Mouse (Mus musculus) liver, postnatal 0 days (tissue): ENCODE measurements at regions not wholly inside any gene's neighbourhood (a gene's known extent, or its start where the extent isn't known, plus 50 kb on each side); places are given as distances from the start of the nearest gene placed in this dataset.
A peak's percentile ranks its signal among the peaks of the same experiment; 100 is the strongest.

Source experiments
- ATAC-seq: fragments of 200-750 bp; cut with Nextera tagmentation; 2 replicates; pipeline ENCODE4 v1.8.0; 2017; ENCODE audit warnings: mild to moderate bottlenecking, moderate library complexity
- DNase-seq: peaks from one replicate; pipeline ENCODE4 v3.0.0-alpha.2; 2016
- H3K27ac ChIP-seq: fragments of 300-500 bp; sonication (generic); 2 replicates; pipeline ENCODE4 v1.5.1; 2014; ENCODE audit warnings: antibody characterized with exemption, moderate library complexity, mild to moderate bottlenecking, low read depth
- H3K27me3 ChIP-seq: fragments of 300-500 bp; sonication (generic); 2 replicates; pipeline ENCODE4 v1.6.1; 2014; ENCODE audit warnings: low read length, control low read depth, mixed read lengths; ENCODE audit not compliant: insufficient read depth
- H3K36me3 ChIP-seq: fragments of 300-500 bp; sonication (generic); replicated peaks from 2 replicates; pipeline ENCODE4 v1.6.1; 2014; ENCODE audit warnings: mild to moderate bottlenecking, control low read depth, low read length, moderate library complexity, mixed read lengths; ENCODE audit not compliant: insufficient read depth
- H3K4me1 ChIP-seq: fragments of 300-500 bp; sonication (generic); 2 replicates; pipeline ENCODE4 v1.6.1; 2014; ENCODE audit warnings: antibody characterized with exemption, mild to moderate bottlenecking, control low read depth; ENCODE audit not compliant: insufficient read depth
- H3K4me2 ChIP-seq: fragments of 300-500 bp; sonication (generic); 2 replicates; pipeline ENCODE4 v1.6.1; 2014; ENCODE audit warnings: low read depth, mild to moderate bottlenecking, low read length, moderate library complexity, mixed read lengths
- H3K4me3 ChIP-seq: fragments of 300-500 bp; sonication (generic); 2 replicates; pipeline ENCODE4 v1.5.1; 2014; ENCODE audit warnings: low read depth, low read length
- H3K9ac ChIP-seq: fragments of 300-500 bp; sonication (generic); replicated peaks from 2 replicates; pipeline ENCODE4 v1.6.1; 2014; ENCODE audit warnings: mild to moderate bottlenecking, moderate library complexity
- H3K9me3 ChIP-seq: fragments of 300-500 bp; sonication (generic); 2 replicates; pipeline ENCODE4 v1.6.1; 2016; ENCODE audit warnings: mild to moderate bottlenecking, control low read depth, low read length, mixed read lengths
- CTCF ChIP-seq: sonication (generic); IDR thresholded peaks from 2 replicates; pipeline ENCODE4 v1.5.1; 2016; ENCODE audit warnings: antibody characterized with exemption, low read depth
- EP300 ChIP-seq: IDR thresholded peaks from 2 replicates; pipeline ENCODE4 v1.6.1; 2016; ENCODE audit warnings: antibody characterized with exemption, low read depth, mild to moderate bottlenecking
- WGBS: fragments of 180-500 bp; shearing (Covaris S2); extraction: QIAGEN DNeasy Blood & Tissue Kit; methylation state at CpG from one replicate; pipeline ENCODE4 v1.1.7; 2014; ENCODE audit not compliant: insufficient replicate concordance; 5-methylcytosine and 5-hydroxymethylcytosine counted together

- H3K4me3 ChIP-seq = no peak overlapping the region
- H3K27me3 ChIP-seq = no peaks in the 10 kb centered on the region
- H3K4me1 ChIP-seq = peaks cover 12% of the 10 kb centered on the region
- H3K9ac ChIP-seq = no peak overlapping the region
- H3K36me3 ChIP-seq = no peaks in the 10 kb centered on the region
- no peak for TF ChIP-seq CTCF
- TF ChIP-seq EP300 = no peak
- ATAC-seq = peak; percentile 95
- WGBS = 54% methylated on average over 2 of the region's 2 CpGs
- H3K27ac ChIP-seq = peak overlapping the region; percentile 82
- DNase-seq = peak; percentile 21
- peak overlapping the region; percentile 30 for H3K4me2 ChIP-seq
- no peaks in the 10 kb centered on the region for H3K9me3 ChIP-seq
These were observed 75.6 kb upstream of the Lipc start for GRCm38 (mm10) chr9:71027626-71028025.

GRCm38 (mm10) chr9:71025196-71025595 is 73.2 kb upstream of the Lipc start:
- H3K4me3 ChIP-seq = no peak overlapping the region
- 69% methylated on average over 3 of the region's 3 CpGs for WGBS
- H3K9me3 ChIP-seq = no peaks in the 10 kb centered on the region
- no peaks in the 10 kb centered on the region for H3K27me3 ChIP-seq
- no peaks in the 10 kb centered on the region for H3K36me3 ChIP-seq
- no peak for TF ChIP-seq CTCF
- TF ChIP-seq EP300 = no peak
- ATAC-seq (no peak), DNase-seq (no peak)
- no peak overlapping the region for H3K9ac ChIP-seq
- peaks cover 6% of the 10 kb centered on the region for H3K4me1 ChIP-seq
- no peak overlapping the region for H3K4me2 ChIP-seq
- no peak overlapping the region for H3K27ac ChIP-seq

DNA sequence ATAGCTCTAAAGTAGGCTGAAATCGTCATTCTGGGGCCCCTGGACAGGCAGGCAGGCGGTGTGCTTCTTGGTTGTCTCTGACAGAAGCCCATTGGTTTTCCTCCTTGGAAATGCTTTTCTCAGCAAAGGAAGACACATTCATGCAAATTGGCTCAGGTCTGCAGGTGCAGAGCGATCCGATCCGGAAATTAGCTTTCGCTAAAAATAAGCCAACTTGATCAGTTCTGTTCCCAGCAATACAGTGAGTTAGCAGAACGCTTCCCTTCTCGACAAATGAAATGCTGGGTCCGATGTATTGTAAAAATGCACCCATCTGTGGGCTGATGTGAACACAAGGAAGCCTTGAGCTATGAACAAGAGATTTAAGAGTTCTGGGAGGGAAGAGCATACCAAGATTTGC is 66.2 kb upstream of the Lipc start:
- ATAC-seq = no peak
- DNase-seq = no peak
- Histone ChIP-seq H3K9ac (no peak overlapping the region), H3K4me1 (peaks cover 7% of the 10 kb centered on the region), H3K27ac (peak overlapping the region; percentile 44; the same call in 1 of the 2 replicates), H3K4me3 (no peak overlapping the region), H3K4me2 (peak overlapping the region; percentile 3; the same call in 1 of the 2 replicates), H3K36me3 (no peaks in the 10 kb centered on the region), H3K9me3 (no peaks in the 10 kb centered on the region), H3K27me3 (no peaks in the 10 kb centered on the region)
- TF ChIP-seq CTCF = no peak
- TF ChIP-seq EP300 = no peak
- WGBS = 71% methylated on average over 9 of the region's 9 CpGs

GRCm38 (mm10) chr9:71017396-71018179 is 65.6 kb upstream of the Lipc start:
- Histone ChIP-seq H3K36me3 (no peaks in the 10 kb centered on the region), H3K27me3 (no peaks in the 10 kb centered on the region), H3K4me2 (no peak overlapping the region), H3K4me1 (peaks cover 7% of the 10 kb centered on the region), H3K4me3 (no peak overlapping the region), H3K27ac (peak overlapping the region; percentile 44; the same call in 1 of the 2 replicates), H3K9me3 (no peaks in the 10 kb centered on the region), H3K9ac (no peak overlapping the region)
- DNase-seq (no peak), ATAC-seq (no peak)
- TF ChIP-seq CTCF (no peak), EP300 (no peak)
- 57% methylated on average over 10 of the region's 10 CpGs for WGBS

DNA sequence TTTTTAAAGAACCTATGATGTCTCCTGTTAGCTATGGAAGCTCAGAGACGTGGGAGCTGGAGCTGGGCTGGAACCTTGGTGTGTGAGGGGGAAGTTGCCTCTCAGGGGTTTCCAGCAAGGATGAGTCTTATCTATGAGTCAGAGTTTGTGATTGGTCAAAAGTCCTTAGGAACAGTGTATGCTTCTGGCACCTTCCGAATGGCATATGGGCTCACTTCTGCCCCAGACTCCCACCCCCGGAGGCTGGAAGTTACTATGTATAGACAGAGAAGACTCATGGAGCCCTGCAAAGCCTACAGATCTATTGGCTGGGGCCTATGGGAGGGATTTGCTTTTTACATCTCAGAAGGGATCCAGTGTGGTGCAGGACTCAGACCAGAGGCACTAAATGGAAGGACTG is 63.9 kb upstream of the Lipc start:
- Histone ChIP-seq H3K9ac (no peak overlapping the region), H3K9me3 (no peaks in the 10 kb centered on the region)
- 69% methylated on average over 3 of the region's 3 CpGs for WGBS

DNA sequence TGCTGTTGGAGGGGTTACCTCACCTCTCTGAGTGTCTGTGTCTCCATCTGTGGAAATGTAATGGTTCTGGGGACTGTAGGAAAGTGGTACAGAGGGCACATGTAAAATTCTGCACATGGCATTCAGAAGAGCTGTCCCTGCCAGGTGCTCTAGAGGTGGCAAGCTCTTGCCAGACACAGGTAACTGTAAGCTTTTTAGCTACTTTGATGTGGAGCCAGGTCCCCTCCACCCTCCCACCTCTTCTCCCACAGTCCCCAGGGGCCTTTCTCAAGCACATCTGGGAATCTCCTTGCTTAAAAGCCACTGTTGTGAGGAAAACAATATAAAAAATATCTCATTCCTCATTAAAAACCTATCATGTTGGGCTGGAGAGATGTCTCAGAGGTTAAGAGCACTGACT is 63.4 kb upstream of the Lipc start:
- H3K27ac ChIP-seq = no peak overlapping the region
- no peaks in the 10 kb centered on the region for H3K36me3 ChIP-seq
- H3K27me3 ChIP-seq = no peaks in the 10 kb centered on the region
- H3K4me1 ChIP-seq = peaks cover 7% of the 10 kb centered on the region
- DNase-seq (no peak), ATAC-seq (no peak)
- no peak overlapping the region for H3K9ac ChIP-seq
- H3K4me3 ChIP-seq = no peak overlapping the region
- no peaks in the 10 kb centered on the region for H3K9me3 ChIP-seq
- H3K4me2 ChIP-seq = no peak overlapping the region
- TF ChIP-seq CTCF = no peak

More for the DNA sequence above, 63.9 kb upstream of the Lipc start:
- DNase-seq (no peak), ATAC-seq (no peak)
- TF ChIP-seq EP300 (no peak), CTCF (no peak)
- Histone ChIP-seq H3K4me3 (no peak overlapping the region), H3K27ac (no peak overlapping the region), H3K36me3 (no peaks in the 10 kb centered on the region), H3K27me3 (no peaks in the 10 kb centered on the region), H3K4me2 (no peak overlapping the region), H3K4me1 (peaks cover 7% of the 10 kb centered on the region)
